Mouse (Mus musculus): ENCODE measurements around the gene Plod1.

DNA sequence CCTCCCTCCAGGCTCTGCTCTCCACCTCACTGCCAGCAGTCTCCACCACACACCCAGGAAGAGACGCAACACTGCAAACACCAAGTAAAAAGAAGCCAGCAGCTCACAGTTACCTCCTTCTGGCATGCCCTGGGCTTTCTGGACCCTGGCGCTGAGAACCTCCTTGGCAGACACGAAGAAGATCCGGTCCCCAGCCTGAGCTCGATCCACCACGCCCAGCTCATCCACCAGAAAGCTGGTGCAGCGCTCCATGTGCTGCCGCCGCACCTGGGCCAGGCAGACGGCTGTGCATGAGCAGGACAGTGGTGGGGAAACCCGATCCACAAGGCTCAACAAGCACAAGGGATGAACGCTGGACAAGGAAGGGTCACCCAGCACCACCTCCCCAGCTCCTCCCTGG, 50.4 kb downstream of the Plod1 start:
- TF ChIP-seq POLR2A (IDR thresholded peaks at IDR 0.05; ENCODE audit: control insufficient read depth, low read depth, low read length) (no peak), CTCF (IDR thresholded peaks at IDR 0.05; ENCODE audit: control insufficient read depth, insufficient read depth, insufficient replicate concordance, low read depth, low read length) (no peak)

Data from testis, adult 2 months (tissue).